Mouse (Mus musculus) C2C12 (cell line): ENCODE data around the gene Tcap.

ENCODE experiments used
- CEBPB ChIP-seq: IDR thresholded peaks from one replicate; pipeline ENCODE4 v1.6.1; 2011; ENCODE audit warnings: low read depth, mild to moderate bottlenecking, control low read depth, moderate library complexity
- CTCF ChIP-seq: IDR thresholded peaks from one replicate; pipeline ENCODE4 v1.5.1; 2011; ENCODE audit not compliant: control insufficient read depth, insufficient read depth, insufficient read length

GRCm38 (mm10) chr11:98417074-98417473 is 33.5 kb downstream of the Tcap start:
- TF ChIP-seq CTCF (no peak), CEBPB (no peak)
